Mouse (Mus musculus): ENCODE measurements around the gene Syt9. TPM values are rescaled to one million over a fixed set of nuclear protein-coding genes. Genes with fewer than 3 reads are reported as not detected.

Syt9 gene
- polyA plus RNA-seq, 1 experiment, result 39.6 TPM

DNA sequence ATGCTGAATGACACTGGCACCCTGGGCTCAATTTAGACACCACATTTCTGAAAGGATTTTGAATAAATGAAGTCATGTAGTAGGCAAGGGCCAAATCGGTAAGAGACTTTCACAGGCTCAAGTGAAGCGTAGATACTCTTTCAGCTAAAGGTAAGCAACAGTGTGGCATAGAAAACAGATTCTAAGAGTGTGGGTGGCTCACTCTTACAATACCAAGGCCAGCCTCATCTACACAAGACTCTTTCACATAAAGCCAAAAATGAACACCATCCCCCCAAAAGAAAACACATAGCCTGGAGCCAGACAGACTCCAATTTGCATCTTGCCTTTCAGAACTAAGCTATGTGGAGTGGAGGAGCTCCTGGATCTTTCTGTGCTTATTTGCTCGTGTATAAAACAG lies 7.9 kb upstream of the Syt9 start:
- Histone ChIP-seq H3K27ac (ENCODE audit: insufficient read depth, low read length) (no peak overlapping the region), H3K27me3 (ENCODE audit: control insufficient read depth, insufficient read depth, low read length) (no peaks in the 10 kb centered on the region), H3K4me3 (replicated peaks; ENCODE audit: insufficient read depth, low read depth, low read length) (no peak overlapping the region), H3K4me1 (ENCODE audit: control insufficient read depth, insufficient read depth, low read length) (no peaks in the 10 kb centered on the region)
- TF ChIP-seq CTCF (IDR thresholded peaks at IDR 0.05; ENCODE audit: borderline replicate concordance, insufficient read depth, low read depth, low read length) (no peak), POLR2A (IDR thresholded peaks at IDR 0.05; ENCODE audit: borderline replicate concordance, insufficient read depth, low read length) (no peak)
- DNase-seq, result no peak
- WGBS, result 80% methylated on average over 3 of the region's 3 CpGs

- Histone ChIP-seq H3K4me1 (ENCODE audit: control insufficient read depth, insufficient read depth, low read length) (peaks cover 19% of the 10 kb centered on the region), H3K27ac (ENCODE audit: insufficient read depth, low read length) (peak overlapping the region; percentile 30), H3K4me3 (replicated peaks; ENCODE audit: insufficient read depth, low read depth, low read length) (peak overlapping the region; percentile 77), H3K27me3 (ENCODE audit: control insufficient read depth, insufficient read depth, low read length) (no peaks in the 10 kb centered on the region)
- no peak for TF ChIP-seq CTCF (IDR thresholded peaks at IDR 0.05; ENCODE audit: borderline replicate concordance, insufficient read depth, low read depth, low read length)
- no peak for TF ChIP-seq POLR2A (IDR thresholded peaks at IDR 0.05; ENCODE audit: borderline replicate concordance, insufficient read depth, low read length)
- WGBS, result 2% methylated on average over 45 of the region's 45 CpGs
- peak; percentile 57 to 71 for DNase-seq
Measured at GRCm38 (mm10) chr7:107371126-107371920, 795 bp downstream of the Syt9 start.

- no peak for DNase-seq
- H3K27me3 ChIP-seq (ENCODE audit: control insufficient read depth, insufficient read depth, low read length), result no peaks in the 10 kb centered on the region
- H3K4me3 ChIP-seq (replicated peaks; ENCODE audit: insufficient read depth, low read depth, low read length), result no peak overlapping the region
- 87% methylated on average over 5 of the region's 5 CpGs for WGBS
- no peak overlapping the region for H3K27ac ChIP-seq (ENCODE audit: insufficient read depth, low read length)
- TF ChIP-seq POLR2A (IDR thresholded peaks at IDR 0.05; ENCODE audit: borderline replicate concordance, insufficient read depth, low read length), result no peak
- peaks cover 20% of the 10 kb centered on the region for H3K4me1 ChIP-seq (ENCODE audit: control insufficient read depth, insufficient read depth, low read length)
Measured at GRCm38 (mm10) chr7:107380562-107380961, 10.0 kb downstream of the Syt9 start.

DNA sequence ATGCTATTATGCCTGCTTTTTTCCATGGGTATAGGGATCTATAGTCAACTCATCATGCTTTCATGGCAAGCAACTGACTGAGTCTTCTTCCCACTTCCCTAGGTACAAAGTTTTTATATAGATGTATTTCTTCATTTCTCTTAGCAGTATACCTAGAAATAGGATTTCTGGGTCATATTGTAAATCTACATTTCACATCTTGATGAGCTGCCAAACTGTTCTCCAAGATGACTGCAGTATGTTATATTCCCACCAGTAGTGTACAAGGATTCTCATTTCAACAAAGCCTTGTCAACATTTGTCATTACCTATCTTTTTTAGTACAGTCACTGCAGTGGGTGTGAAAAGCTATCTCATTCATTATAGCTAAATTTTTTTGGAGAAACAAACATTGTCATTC lies 19.1 kb downstream of the Syt9 start:
- TF ChIP-seq POLR2A (IDR thresholded peaks at IDR 0.05; ENCODE audit: borderline replicate concordance, insufficient read depth, low read length) (no peak), CTCF (IDR thresholded peaks at IDR 0.05; ENCODE audit: borderline replicate concordance, insufficient read depth, low read depth, low read length) (no peak)
- Histone ChIP-seq H3K27me3 (ENCODE audit: control insufficient read depth, insufficient read depth, low read length) (no peaks in the 10 kb centered on the region), H3K4me1 (ENCODE audit: control insufficient read depth, insufficient read depth, low read length) (peaks cover 22% of the 10 kb centered on the region), H3K4me3 (replicated peaks; ENCODE audit: insufficient read depth, low read depth, low read length) (no peak overlapping the region), H3K27ac (ENCODE audit: insufficient read depth, low read length) (no peak overlapping the region)
- no peak for DNase-seq

GRCm38 (mm10) chr7:107392749-107393148 lies 22.2 kb downstream of the Syt9 start:
- 66% methylated on average over 2 of the region's 2 CpGs for WGBS
- Histone ChIP-seq H3K27me3 (ENCODE audit: control insufficient read depth, insufficient read depth, low read length) (no peaks in the 10 kb centered on the region), H3K27ac (ENCODE audit: insufficient read depth, low read length) (no peak overlapping the region), H3K4me3 (replicated peaks; ENCODE audit: insufficient read depth, low read depth, low read length) (no peak overlapping the region), H3K4me1 (ENCODE audit: control insufficient read depth, insufficient read depth, low read length) (peaks cover 19% of the 10 kb centered on the region)
- TF ChIP-seq POLR2A (IDR thresholded peaks at IDR 0.05; ENCODE audit: borderline replicate concordance, insufficient read depth, low read length) (no peak), CTCF (IDR thresholded peaks at IDR 0.05; ENCODE audit: borderline replicate concordance, insufficient read depth, low read depth, low read length) (no peak)
- no peak for DNase-seq

DNA sequence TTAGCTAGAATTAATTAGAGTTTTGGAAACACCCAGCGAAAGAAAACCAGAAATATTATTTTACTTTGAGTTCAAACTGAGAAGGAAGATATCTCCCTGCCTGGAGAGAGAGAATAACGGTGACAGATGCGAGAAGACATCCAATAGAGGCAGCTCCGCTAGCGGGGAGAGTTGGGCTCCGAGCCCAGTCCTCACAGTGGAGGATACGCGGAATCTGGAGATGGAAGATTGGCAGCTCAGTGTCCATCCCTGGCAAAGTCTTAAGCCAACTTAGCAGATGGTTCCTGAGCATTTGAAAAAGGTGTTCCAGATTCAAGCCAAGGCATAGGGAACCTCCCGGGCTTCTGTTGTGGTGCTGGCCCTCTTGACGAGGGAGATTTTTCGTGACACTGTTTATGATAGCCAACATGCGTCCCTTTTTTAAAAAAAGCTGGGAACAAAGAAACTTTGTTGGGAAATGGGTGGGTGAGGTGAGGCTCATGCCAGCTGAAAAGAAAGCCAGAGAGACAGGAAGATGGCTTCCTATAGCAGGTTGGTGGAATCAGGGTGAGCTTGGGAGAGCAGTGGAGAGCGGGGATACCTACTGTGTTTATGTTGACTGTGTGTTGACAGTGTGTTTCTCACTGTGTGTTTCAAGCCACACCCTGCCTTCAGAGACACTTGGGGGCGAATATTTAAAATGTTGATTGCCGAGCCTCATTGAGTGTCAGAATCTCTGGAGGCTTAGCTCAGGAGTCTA lies 29.7 kb downstream of the Syt9 start:
- H3K4me3 ChIP-seq (replicated peaks; ENCODE audit: insufficient read depth, low read depth, low read length), result peak overlapping the region; percentile 33
- WGBS, result 10% methylated on average over 15 of the region's 15 CpGs
- peaks cover 18% of the 10 kb centered on the region for H3K4me1 ChIP-seq (ENCODE audit: control insufficient read depth, insufficient read depth, low read length)
- H3K27ac ChIP-seq (ENCODE audit: insufficient read depth, low read length), result peak overlapping the region; percentile 61; the same call in 1 of the 2 replicates
- TF ChIP-seq CTCF (IDR thresholded peaks at IDR 0.05; ENCODE audit: borderline replicate concordance, insufficient read depth, low read depth, low read length) (no peak), POLR2A (IDR thresholded peaks at IDR 0.05; ENCODE audit: borderline replicate concordance, insufficient read depth, low read length) (no peak)
- peak; percentile 94 to 99 for DNase-seq
- H3K27me3 ChIP-seq (ENCODE audit: control insufficient read depth, insufficient read depth, low read length), result no peaks in the 10 kb centered on the region

DNA sequence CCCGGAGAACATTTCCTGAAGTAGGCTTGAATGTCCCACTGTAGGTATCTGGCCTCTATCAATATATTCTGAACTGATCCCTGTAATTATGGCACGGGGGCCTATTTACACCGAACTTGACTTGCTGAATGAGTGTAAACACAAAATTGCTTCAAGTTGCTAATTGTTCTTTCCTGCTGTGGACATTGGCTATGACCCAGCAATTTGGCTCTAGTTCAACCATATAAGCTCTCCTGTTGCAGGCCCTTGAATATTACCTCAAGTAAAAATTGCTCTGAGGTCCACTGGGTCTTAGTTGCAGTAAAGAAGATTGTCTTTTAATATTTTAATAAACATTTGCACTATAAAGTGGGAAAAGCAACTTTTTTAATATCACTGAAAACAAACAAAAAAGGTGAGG lies 32.7 kb downstream of the Syt9 start:
- H3K4me1 ChIP-seq (ENCODE audit: control insufficient read depth, insufficient read depth, low read length), result peaks cover 21% of the 10 kb centered on the region
- no peak overlapping the region for H3K4me3 ChIP-seq (replicated peaks; ENCODE audit: insufficient read depth, low read depth, low read length)
- no peak for TF ChIP-seq CTCF (IDR thresholded peaks at IDR 0.05; ENCODE audit: borderline replicate concordance, insufficient read depth, low read depth, low read length)
- no peak for TF ChIP-seq POLR2A (IDR thresholded peaks at IDR 0.05; ENCODE audit: borderline replicate concordance, insufficient read depth, low read length)
- DNase-seq, result peak in 1 of 2 experiments; percentile 64
- WGBS, result 18% methylated on average over 3 of the region's 3 CpGs
- no peaks in the 10 kb centered on the region for H3K27me3 ChIP-seq (ENCODE audit: control insufficient read depth, insufficient read depth, low read length)
- H3K27ac ChIP-seq (ENCODE audit: insufficient read depth, low read length), result no peak overlapping the region

DNA sequence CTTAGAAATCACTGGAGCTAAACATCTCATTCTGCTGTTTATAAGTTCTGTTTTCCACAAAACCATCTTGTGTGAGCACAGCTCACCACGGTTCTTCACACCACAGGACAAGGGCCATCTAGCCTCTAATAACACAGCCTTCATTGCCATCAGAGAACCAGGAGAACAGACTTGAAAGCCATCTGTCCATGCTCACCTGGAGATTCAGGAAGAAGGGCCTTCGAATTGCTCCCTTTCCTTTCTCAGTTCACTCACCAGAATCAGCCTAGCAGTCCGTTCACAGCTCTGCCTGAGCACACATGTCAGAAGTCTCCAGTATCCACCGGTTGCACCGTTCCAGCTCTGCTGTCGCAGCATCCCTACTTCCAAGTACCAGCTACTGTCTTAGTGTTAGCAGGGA lies 44.4 kb downstream of the Syt9 start:
- peaks cover 31% of the 10 kb centered on the region for H3K4me1 ChIP-seq (ENCODE audit: control insufficient read depth, insufficient read depth, low read length)
- no peaks in the 10 kb centered on the region for H3K27me3 ChIP-seq (ENCODE audit: control insufficient read depth, insufficient read depth, low read length)
- WGBS, result 12% methylated on average over 6 of the region's 6 CpGs
- peak; percentile 49 to 76 for DNase-seq
- TF ChIP-seq CTCF (IDR thresholded peaks at IDR 0.05; ENCODE audit: borderline replicate concordance, insufficient read depth, low read depth, low read length) (no peak), POLR2A (IDR thresholded peaks at IDR 0.05; ENCODE audit: borderline replicate concordance, insufficient read depth, low read length) (no peak)
- no peak overlapping the region for H3K4me3 ChIP-seq (replicated peaks; ENCODE audit: insufficient read depth, low read depth, low read length)
- H3K27ac ChIP-seq (ENCODE audit: insufficient read depth, low read length), result peak overlapping the region; percentile 9; the same call in 1 of the 2 replicates

All from cerebellum, adult 2 months (tissue).